Mouse (Mus musculus) hindbrain, embryonic 13.5 days (tissue): ENCODE data around the gene S100a14. TPM values are rescaled to one million over a fixed set of nuclear protein-coding genes. Genes with fewer than 3 reads are reported as not detected.

Experiments
- ATAC-seq: fragments of 200-750 bp; cut with Nextera tagmentation; 2 replicates; pipeline ENCODE4 v1.8.0; 2017; ENCODE audit warnings: moderate TSS enrichment; ENCODE audit not compliant: low FRiP score
- H3K27ac ChIP-seq: fragments of 300-500 bp; sonication (generic); 2 replicates; pipeline ENCODE4 v1.5.1; 2015; ENCODE audit warnings: inconsistent platforms, mild to moderate bottlenecking, moderate library complexity
- H3K27me3 ChIP-seq: fragments of 300-500 bp; sonication (generic); 2 replicates; pipeline ENCODE4 v1.6.1; 2015; ENCODE audit warnings: mild to moderate bottlenecking, inconsistent platforms
- H3K36me3 ChIP-seq: fragments of 300-500 bp; sonication (generic); 2 replicates; pipeline ENCODE4 v1.6.1; 2015; ENCODE audit warnings: mild to moderate bottlenecking, inconsistent platforms
- H3K4me1 ChIP-seq: fragments of 300-500 bp; sonication (generic); replicated peaks from 2 replicates; pipeline ENCODE4 v1.6.1; 2015; ENCODE audit warnings: inconsistent platforms
- H3K4me2 ChIP-seq: fragments of 300-500 bp; sonication (generic); 2 replicates; pipeline ENCODE4 v1.6.1; 2015; ENCODE audit warnings: inconsistent platforms, mild to moderate bottlenecking, moderate library complexity
- H3K4me3 ChIP-seq: fragments of 300-500 bp; sonication (generic); 2 replicates; pipeline ENCODE4 v1.5.1; 2015; ENCODE audit warnings: mild to moderate bottlenecking, inconsistent platforms
- H3K9ac ChIP-seq: fragments of 300-500 bp; sonication (generic); 2 replicates; pipeline ENCODE4 v1.6.1; 2015; ENCODE audit warnings: mild to moderate bottlenecking, inconsistent platforms
- H3K9me3 ChIP-seq: fragments of 300-500 bp; sonication (generic); 2 replicates; pipeline ENCODE4 v1.6.1; 2016; ENCODE audit warnings: inconsistent platforms
- WGBS: fragments of 180-500 bp; shearing (Covaris S2); methylation state at CpG from one replicate; pipeline ENCODE4 v1.1.7; 2015; 5-methylcytosine and 5-hydroxymethylcytosine counted together
- polyA plus RNA-seq: library from polyadenylated mRNA; unstranded; fragments of >200 nt; fragmentation: Nextera tagmentation; extraction: Ambion mirVana; gene quantifications from 2 replicates; pipeline ENCODE4 v1.2.1, GENCODE M21; 2015

Gene S100a14
- polyA plus RNA-seq, 1 experiment from 2014 or later = not detected

- no peaks in the 10 kb centered on the region for H3K4me1 ChIP-seq
- ATAC-seq = no peak
- WGBS = 95% methylated on average over 3 of the region's 3 CpGs
These were observed 48.7 kb downstream of the S100a14 start for GRCm38 (mm10) chr3:90575320-90575719.

GRCm38 (mm10) chr3:90576351-90577001 is 49.8 kb downstream of the S100a14 start:
- no peaks in the 10 kb centered on the region for H3K36me3 ChIP-seq

More at GRCm38 (mm10) chr3:90575320-90575719, 48.7 kb downstream of the S100a14 start:
- no peak overlapping the region for H3K27ac ChIP-seq
- no peak overlapping the region for H3K9ac ChIP-seq
- no peaks in the 10 kb centered on the region for H3K9me3 ChIP-seq
- H3K4me2 ChIP-seq = no peak overlapping the region
- no peak overlapping the region for H3K4me3 ChIP-seq
- H3K36me3 ChIP-seq = no peaks in the 10 kb centered on the region
- H3K27me3 ChIP-seq = no peaks in the 10 kb centered on the region

More at GRCm38 (mm10) chr3:90576351-90577001, 49.8 kb downstream of the S100a14 start:
- 75% methylated on average over 10 of the region's 10 CpGs for WGBS
- no peak overlapping the region for H3K27ac ChIP-seq
- H3K4me3 ChIP-seq = no peak overlapping the region
- H3K9ac ChIP-seq = no peak overlapping the region
- H3K4me1 ChIP-seq = no peaks in the 10 kb centered on the region
- H3K27me3 ChIP-seq = no peaks in the 10 kb centered on the region
- H3K9me3 ChIP-seq = no peaks in the 10 kb centered on the region
- no peak for ATAC-seq
- no peak overlapping the region for H3K4me2 ChIP-seq

Other genes with a start within 250 kb of the S100a14 start
- gene Gatad2b, start 233.7 kb upstream of the S100a14 start, polyA plus RNA-seq = 16.0 and 17.0 TPM in 2 replicates
- 24.9 and 26.5 TPM in 2 replicates for gene Slc27a3, start 136.9 kb upstream of the S100a14 start, polyA plus RNA-seq
- gene Ints3, start 93.2 kb upstream of the S100a14 start, polyA plus RNA-seq = 29.9 and 30.1 TPM in 2 replicates
- gene Npr1, start 61.0 kb upstream of the S100a14 start, polyA plus RNA-seq = 3.5 and 3.7 TPM in 2 replicates
- gene Ilf2, start 50.7 kb upstream of the S100a14 start, polyA plus RNA-seq = 303 and 314 TPM in 2 replicates
- gene Snapin, start 35.8 kb upstream of the S100a14 start, polyA plus RNA-seq = 90.1 and 95.6 TPM in 2 replicates
- gene Chtop, start 17.4 kb upstream of the S100a14 start, polyA plus RNA-seq = 195 and 197 TPM in 2 replicates
- 8.4 and 9.5 TPM in 2 replicates for gene S100a1, start 12.5 kb upstream of the S100a14 start, polyA plus RNA-seq
- 10.6 and 12.2 TPM in 2 replicates for gene S100a13, start 12.4 kb upstream of the S100a14 start, polyA plus RNA-seq
- 33.6 and 37.9 TPM in 2 replicates for gene S100a16, start 10.4 kb downstream of the S100a14 start, polyA plus RNA-seq
- gene S100a3, start 33.7 kb downstream of the S100a14 start, polyA plus RNA-seq = 1.3 and 1.8 TPM in 2 replicates
- not detected in 2 replicates for gene S100a2, start 63.4 kb downstream of the S100a14 start, polyA plus RNA-seq
- gene Gm42674, start 75.0 kb downstream of the S100a14 start, polyA plus RNA-seq = not detected in 2 replicates
- gene S100a4, start 76.9 kb downstream of the S100a14 start, polyA plus RNA-seq = 0.75 and 1.5 TPM in 2 replicates
- not detected in 2 replicates for gene S100a5, start 81.7 kb downstream of the S100a14 start, polyA plus RNA-seq
- gene S100a6, start 86.0 kb downstream of the S100a14 start, polyA plus RNA-seq = 38.4 and 42.3 TPM in 2 replicates
- not detected in 2 replicates for gene S100a7a, start 127.2 kb downstream of the S100a14 start, polyA plus RNA-seq
- 8.9 and 11.2 TPM in 2 replicates for gene S100a8, start 142.1 kb downstream of the S100a14 start, polyA plus RNA-seq
- gene S100a9, start 168.9 kb downstream of the S100a14 start, polyA plus RNA-seq = 5.9 and 7.7 TPM in 2 replicates
- not detected in 2 replicates for gene Pglyrp4, start 200.1 kb downstream of the S100a14 start, polyA plus RNA-seq